Mouse (Mus musculus) kidney, postnatal 0 days (tissue): ENCODE measurements around the gene Ncaph. TPM values are rescaled to one million over a fixed set of nuclear protein-coding genes. Genes with fewer than 3 reads are reported as not detected.
"Not testable (repeated sequence)": the region's sequence is repeated elsewhere in the genome, so short reads cannot be mapped to it uniquely, and the experiment has no call there.

ENCODE experiments used
- ATAC-seq: fragments of 200-750 bp; cut with Nextera tagmentation; replicated peaks from 2 replicates; pipeline ENCODE4 v1.8.0; 2017; ENCODE audit warnings: low read depth, moderate number of reproducible peaks, moderate TSS enrichment, moderate library complexity; ENCODE audit not compliant: low FRiP score
- DNase-seq: peaks from one replicate; pipeline ENCODE4 v3.0.0-alpha.2; 2016; ENCODE audit warnings: low spot score
- H3K27ac ChIP-seq: fragments of 300-500 bp; sonication (generic); 2 replicates; pipeline ENCODE4 v1.5.1; 2014; ENCODE audit warnings: mild to moderate bottlenecking
- H3K27me3 ChIP-seq: fragments of 300-500 bp; sonication (generic); 2 replicates; pipeline ENCODE4 v1.6.1; 2014; ENCODE audit warnings: low read length, mixed read lengths; ENCODE audit not compliant: insufficient read depth
- H3K36me3 ChIP-seq: fragments of 300-500 bp; sonication (generic); 2 replicates; pipeline ENCODE4 v1.6.1; 2014; ENCODE audit warnings: low read length, mixed read lengths; ENCODE audit not compliant: insufficient read depth
- H3K4me1 ChIP-seq: fragments of 300-500 bp; sonication (generic); replicated peaks from 2 replicates; pipeline ENCODE4 v1.6.1; 2014; ENCODE audit warnings: antibody characterized with exemption, low read length, mixed read lengths; ENCODE audit not compliant: insufficient read depth
- H3K4me2 ChIP-seq: fragments of 300-500 bp; sonication (generic); 2 replicates; pipeline ENCODE4 v1.6.1; 2014; ENCODE audit warnings: mild to moderate bottlenecking, low read length, moderate library complexity, mixed read lengths
- H3K4me3 ChIP-seq: fragments of 300-500 bp; sonication (generic); replicated peaks from 2 replicates; pipeline ENCODE4 v1.5.1; 2014; ENCODE audit warnings: low read depth, low read length
- H3K9ac ChIP-seq: fragments of 300-500 bp; sonication (generic); 2 replicates; pipeline ENCODE4 v1.6.1; 2014; ENCODE audit warnings: low read depth, low read length
- H3K9me3 ChIP-seq: fragments of 300-500 bp; sonication (generic); replicated peaks from 2 replicates; pipeline ENCODE4 v1.6.1; 2016; ENCODE audit warnings: low read length, inconsistent platforms, mixed read lengths
- CTCF ChIP-seq: IDR thresholded peaks from 2 replicates; pipeline ENCODE4 v1.5.1; 2016; ENCODE audit warnings: antibody characterized with exemption, low read depth, mild to moderate bottlenecking, moderate library complexity
- WGBS: fragments of 180-500 bp; shearing (Covaris S2); extraction: QIAGEN DNeasy Blood & Tissue Kit; methylation state at CpG from one replicate; pipeline ENCODE4 v1.1.7; 2014; 5-methylcytosine and 5-hydroxymethylcytosine counted together
- polyA plus RNA-seq: library from polyadenylated mRNA; unstranded; fragments of >200 nt; fragmentation: Nextera tagmentation; extraction: Ambion mirVana; gene quantifications from 2 replicates; pipeline ENCODE4 v1.2.1, GENCODE M21; 2015

The Ncaph gene
- 36.7 and 41.9 TPM in 2 replicates for polyA plus RNA-seq

DNA sequence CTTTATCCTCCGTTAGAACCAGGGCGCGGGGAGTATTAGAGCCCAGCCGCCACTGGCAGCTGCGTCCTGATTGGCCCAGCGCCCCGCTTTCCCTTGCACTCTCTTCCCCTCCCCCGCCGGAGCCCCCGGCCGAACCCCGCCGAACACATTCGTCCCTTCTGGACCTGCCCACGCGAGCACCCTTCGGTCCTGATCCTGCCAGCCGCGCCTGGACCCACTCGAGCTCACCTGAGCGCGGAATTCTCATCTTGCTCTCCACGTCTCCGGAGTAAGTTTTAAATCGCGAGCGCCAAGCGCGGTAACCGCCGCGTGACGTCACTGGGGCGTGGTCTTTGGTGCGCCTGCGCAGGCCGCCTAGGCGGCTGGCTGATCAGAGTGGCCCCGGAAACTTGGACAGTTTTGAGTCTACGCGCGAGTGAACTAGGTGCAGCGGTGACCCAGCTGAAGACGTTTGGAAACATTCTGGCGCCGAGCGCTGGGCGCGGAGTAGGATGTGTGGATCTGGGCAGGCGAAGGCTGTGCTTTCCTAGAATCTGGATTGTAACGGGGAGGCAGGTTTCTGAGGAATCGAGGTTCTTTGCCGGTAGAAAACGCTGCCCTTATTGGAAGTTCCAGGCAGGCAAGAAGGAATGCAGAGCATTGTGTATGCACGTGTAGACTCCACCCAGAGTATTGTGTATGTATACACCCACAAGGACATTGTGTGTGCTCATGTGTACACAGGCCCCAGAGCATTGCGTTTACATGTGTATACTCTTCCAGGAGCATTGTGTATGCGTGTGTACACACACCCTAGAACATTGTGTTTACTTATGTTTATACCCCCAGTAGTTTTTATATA is at the start of gene Ncaph:
Ncaph (minus strand) TSS at position 334 of the 841 bp plus-strand sequence.
- Histone ChIP-seq H3K4me3 (peak within 1 kb of the TSS; percentile 87), H3K27me3 (no peaks in the 10 kb centered on the region), H3K36me3 (no peaks in the 10 kb centered on the region), H3K9ac (peak within 1 kb of the TSS; percentile 60), H3K9me3 (no peaks in the 10 kb centered on the region), H3K4me2 (peak within 1 kb of the TSS; percentile 65), H3K27ac (peak within 1 kb of the TSS; percentile 84), H3K4me1 (0 out of 2 replicates have a peak, but pooled peaks cover 10% of the 10 kb centered on the region)
- WGBS = 1% methylated on average over 55 of the region's 57 CpGs
- no peak for TF ChIP-seq CTCF
- peak; percentile 85 for ATAC-seq
- DNase-seq = peak; percentile 94

DNA sequence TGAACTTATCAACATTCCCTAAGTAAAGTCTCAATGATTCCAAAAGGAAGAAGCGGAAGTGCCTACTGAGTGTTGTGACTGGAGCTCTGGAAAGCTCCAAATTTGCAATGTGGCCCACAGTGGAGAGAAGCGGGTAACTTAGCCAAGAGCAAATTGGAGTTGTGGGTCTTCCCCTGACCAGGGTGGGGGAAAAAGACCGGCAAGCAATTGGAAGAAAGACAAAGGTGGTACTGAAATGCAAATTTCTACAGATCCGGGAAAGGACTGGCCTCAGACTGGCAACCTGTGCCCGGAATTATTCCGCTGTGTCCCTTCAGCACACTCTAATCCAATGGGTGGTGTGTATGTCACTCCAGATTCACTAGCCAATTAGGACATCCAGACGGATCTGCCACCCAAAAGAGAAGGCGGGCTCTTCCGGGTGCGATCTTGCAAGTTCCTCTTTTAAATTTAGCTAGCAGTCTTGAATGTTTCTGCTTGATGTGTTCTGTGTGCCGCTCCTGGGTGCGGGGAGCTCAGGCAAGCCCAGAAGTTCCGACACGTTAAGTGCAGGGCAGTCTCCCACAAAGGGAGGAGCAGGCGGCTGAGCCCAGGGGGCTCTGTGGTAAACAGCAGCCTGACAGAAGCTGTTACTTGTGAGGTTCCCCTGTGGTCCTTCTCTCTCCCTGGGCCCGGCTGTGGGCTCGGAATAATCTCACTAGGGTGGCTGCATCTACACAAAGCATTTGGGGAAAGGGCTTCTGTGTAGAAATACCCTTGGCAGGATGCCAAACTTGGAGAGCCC is 49.0 kb upstream of the Ncaph start:
- Histone ChIP-seq H3K9ac (peak overlapping the region; percentile 83), H3K9me3 (no peaks in the 10 kb centered on the region), H3K4me3 (peak overlapping the region; percentile 48), H3K4me2 (peak overlapping the region; percentile 80), H3K4me1 (no peaks in the 10 kb centered on the region), H3K27me3 (no peaks in the 10 kb centered on the region), H3K36me3 (no peaks in the 10 kb centered on the region), H3K27ac (peak overlapping the region; percentile 89)
- 1% methylated on average over 17 of the region's 17 CpGs for WGBS
- peak; percentile 96 for DNase-seq
- no peak for TF ChIP-seq CTCF
- ATAC-seq = peak; percentile 100

DNA sequence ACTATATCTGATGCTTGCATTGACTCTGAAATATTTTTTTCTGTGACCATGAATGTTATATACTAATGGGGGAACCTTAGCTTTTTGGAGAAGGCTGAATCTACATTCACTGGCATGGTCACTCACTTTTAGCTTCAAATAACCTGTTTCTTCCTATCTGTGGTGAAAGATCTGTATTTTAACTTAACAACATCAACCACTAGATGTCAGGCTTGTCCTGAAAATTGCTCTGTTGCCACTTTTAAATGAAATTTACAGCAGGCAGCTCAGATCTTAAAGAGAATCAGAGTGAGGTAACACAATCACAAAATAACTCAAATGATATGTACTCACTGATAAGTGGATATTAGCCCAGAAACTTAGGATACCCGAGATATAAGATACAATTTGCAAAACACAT is 32.5 kb upstream of the Ncaph start:
- TF ChIP-seq CTCF = peak; percentile 65
- not testable (repeated sequence) for H3K27me3 ChIP-seq, H3K4me1 ChIP-seq, H3K36me3 ChIP-seq, H3K4me3 ChIP-seq, H3K9me3 ChIP-seq, H3K9ac ChIP-seq, H3K4me2 ChIP-seq, H3K27ac ChIP-seq, ATAC-seq
- DNase-seq = peak; percentile 81
- 6% methylated on average over 1 of the region's 1 CpGs for WGBS

DNA sequence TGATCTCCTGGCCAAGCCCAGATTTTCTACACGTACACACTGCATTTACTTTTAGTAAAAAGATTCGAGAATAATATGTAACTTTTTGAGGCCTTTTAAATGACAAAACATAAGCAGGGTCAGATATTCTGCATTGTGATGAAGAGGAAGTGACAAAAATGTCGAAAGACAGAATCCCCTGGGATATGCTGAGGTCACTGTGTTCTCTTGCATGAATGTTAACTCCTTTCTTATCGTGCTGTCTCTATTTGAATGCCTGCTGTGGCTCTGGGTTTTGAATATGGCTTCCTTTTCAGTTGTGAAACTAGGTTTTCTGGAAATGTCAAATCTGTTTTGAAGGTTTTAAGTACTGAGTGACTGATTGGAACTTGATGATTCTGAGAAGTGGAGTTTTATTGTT is 31.9 kb upstream of the Ncaph start:
- H3K9ac ChIP-seq = no peak overlapping the region
- 52% methylated on average over 4 of the region's 4 CpGs for WGBS
- no peaks in the 10 kb centered on the region for H3K9me3 ChIP-seq
- H3K27ac ChIP-seq = no peak overlapping the region
- TF ChIP-seq CTCF = no peak
- ATAC-seq (no peak), DNase-seq (no peak)
- H3K36me3 ChIP-seq = no peaks in the 10 kb centered on the region
- no peak overlapping the region for H3K4me2 ChIP-seq
- no peaks in the 10 kb centered on the region for H3K4me1 ChIP-seq
- H3K4me3 ChIP-seq = no peak overlapping the region
- H3K27me3 ChIP-seq = no peaks in the 10 kb centered on the region

DNA sequence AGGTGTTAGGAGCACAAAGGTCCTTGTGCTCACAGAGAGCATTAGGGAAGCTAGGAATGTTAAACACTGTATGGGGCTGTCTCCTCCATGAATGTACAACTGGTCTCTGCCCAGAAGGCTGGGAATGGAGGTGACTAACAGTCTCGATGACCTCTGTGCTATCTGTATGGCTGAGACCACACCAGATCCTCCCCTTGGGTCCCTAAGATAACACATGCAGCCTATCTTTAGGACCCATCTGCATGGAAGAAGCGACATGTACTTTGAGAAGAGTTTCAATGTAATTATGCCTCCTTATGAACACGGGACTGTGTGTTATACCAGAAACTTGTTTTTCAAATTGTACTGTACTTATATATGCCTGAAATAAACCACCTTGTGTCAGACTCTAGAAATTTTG is 11.9 kb upstream of the Ncaph start:
- Histone ChIP-seq H3K9ac (no peak overlapping the region), H3K4me1 (peaks cover 9% of the 10 kb centered on the region; the same call in 1 of the 2 replicates), H3K36me3 (0 out of 2 replicates have a peak, but pooled peaks cover 3% of the 10 kb centered on the region), H3K4me2 (no peak overlapping the region), H3K27me3 (no peaks in the 10 kb centered on the region), H3K9me3 (no peaks in the 10 kb centered on the region), H3K4me3 (no peak overlapping the region), H3K27ac (no peak overlapping the region)
- TF ChIP-seq CTCF = no peak
- WGBS = 79% methylated on average over 3 of the region's 3 CpGs
- DNase-seq (no peak), ATAC-seq (no peak)
